Mouse (Mus musculus) heart, postnatal 10 days (tissue): ENCODE data around the gene Actn4. TPM values are rescaled to one million over a fixed set of nuclear protein-coding genes. Genes with fewer than 3 reads are reported as not detected.

Source experiments
- DNase-seq, 2 experiments: peaks; one replicate each; pipeline ENCODE4 v3.0.0; 2021
- intact Hi-C: fragments of 180-260 bp; cut with DNase I; formaldehyde crosslinking; loops from one replicate; pipeline ENCODE4 v1.15.1; 2025
- total RNA-seq, 2 experiments: library from RNA; stranded (reverse); gene quantifications; 2 replicates each; pipeline ENCODE4 v1.2.3; 2021

Gene Actn4
- total RNA-seq: 100 to 1,000 TPM; 173 to 174 TPM

DNA sequence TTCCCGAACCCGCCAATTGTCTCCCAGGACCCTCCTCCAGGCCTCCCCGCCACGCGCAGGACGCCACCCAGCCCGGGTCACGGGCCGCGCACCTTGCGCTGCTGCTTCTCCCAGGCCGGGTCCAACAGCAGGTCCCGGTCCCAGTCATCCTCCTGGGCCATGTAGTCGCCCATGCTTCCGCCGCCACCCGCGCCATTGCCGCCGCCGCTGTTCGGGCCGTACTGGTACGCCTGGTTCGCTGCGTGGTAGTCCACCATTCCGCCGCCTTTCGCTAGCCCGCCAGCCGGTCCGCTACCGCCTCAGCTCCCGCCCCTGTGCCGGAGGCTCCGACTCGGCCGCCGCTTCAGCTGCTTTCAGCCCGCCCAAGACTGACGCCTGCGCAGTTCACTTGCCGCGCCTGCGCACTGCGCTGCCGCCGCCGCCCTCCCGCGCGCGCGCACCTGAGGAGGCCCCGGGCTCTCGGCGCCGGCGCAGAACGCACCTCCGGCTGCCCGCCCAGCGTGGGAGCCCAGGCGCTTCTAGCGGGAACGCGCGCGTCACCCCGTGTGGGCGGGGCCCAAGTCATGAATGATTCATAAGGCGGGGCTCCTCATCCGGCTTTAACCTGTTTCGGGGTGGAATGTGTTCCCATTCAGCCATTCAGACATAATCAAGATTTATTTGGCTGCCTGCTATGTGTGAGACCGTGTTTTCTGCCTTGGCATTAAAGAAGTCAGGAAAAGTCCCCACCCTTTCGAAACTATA, at the start of gene Actn4:
Actn4 (minus strand) TSS at position 414 of the 744 bp plus-strand sequence.
- intact Hi-C loops: loop anchor here (1.0 kb wide), 1 partner anchor 19 kb away; no protein-coding TSS in a partner anchor

DNA sequence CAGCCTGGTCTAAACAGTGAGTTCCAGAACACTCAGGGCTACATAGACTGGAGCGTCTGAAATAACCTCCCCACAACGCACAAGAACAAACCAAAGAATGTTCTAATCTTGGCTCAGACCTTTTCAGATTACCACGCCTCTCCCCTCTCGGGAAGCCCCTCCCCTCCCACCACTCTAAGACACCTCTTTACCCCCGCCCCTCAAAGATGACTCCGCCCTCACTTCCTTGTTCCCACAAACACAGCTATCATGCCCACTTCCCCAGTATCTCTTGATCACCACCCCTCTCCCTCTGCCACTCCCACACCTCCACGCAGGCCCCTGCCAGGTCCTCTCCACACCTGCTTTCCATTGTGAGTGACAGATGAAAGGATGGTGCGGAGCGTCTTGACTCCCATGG, 46.6 kb upstream of the Actn4 start:
- DNase-seq: no peak
- intact Hi-C loops: no loop called here

More for the DNA sequence above, at the start of gene Actn4:
- DNase-seq: peak; percentile 99

DNA sequence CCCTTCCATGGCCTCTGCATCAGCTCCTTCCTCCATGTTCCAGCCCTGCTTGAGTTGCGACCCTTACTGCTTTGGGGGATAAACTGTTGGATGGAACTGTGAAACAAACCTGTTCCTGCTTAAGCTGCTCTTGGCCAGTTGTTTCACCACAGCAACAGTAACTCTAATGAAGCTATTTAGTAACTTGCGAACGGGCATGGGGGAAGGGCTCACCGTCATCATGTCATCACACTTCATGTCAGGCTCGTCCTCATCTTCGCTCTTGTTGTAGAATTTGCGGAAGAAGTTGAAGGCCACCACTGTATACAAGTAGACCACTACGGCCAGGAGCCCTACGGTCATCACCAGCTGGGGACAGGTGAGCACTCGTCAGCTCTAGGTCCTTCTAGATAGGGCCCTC, 46.0 kb upstream of the Actn4 start:
- intact Hi-C loops: no loop called here
- no peak for DNase-seq

DNA sequence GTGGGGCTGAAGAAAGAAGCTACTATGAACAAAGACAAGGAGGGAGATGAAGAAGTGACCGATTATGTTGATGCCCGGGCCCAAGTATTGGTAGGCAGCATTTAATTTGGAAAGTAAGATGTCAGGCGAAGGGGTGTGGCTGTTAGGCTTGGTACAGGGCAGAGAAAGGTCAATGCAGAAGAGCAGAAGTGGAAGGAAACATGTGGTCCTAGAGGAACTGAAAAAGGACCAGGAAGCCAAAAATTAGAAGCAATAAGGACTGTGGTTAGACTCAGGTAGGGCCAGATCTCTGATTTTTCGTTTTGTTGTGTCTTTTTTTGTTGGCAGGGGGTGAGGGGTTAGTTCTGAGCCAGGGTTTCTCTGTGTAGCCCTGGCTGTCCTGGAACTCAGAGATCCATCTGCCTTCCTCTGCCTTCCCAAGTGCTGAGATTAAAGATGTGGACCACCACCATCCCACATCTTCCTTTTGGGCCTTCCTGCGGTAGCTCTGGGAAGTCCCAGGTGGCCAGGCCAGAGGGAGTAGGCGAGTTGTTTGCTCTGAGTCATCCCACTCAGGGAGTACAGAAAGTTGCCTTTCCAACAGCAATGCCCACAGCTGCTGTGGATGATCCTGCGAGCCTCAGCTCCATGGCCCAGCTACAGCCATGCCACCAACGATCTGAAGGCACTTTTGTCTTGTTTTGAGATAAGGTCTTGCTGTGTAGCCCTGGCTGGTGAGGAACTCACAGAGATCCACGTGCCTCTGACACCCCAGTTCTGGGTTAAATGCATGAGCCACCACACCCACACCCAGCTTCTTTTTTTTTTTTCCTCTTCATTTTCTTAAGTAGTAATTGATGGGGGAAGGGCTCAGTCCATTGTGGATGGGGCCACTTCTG, 45.3 kb upstream of the Actn4 start:
- intact Hi-C loops: no loop called here
- no peak for DNase-seq

DNA sequence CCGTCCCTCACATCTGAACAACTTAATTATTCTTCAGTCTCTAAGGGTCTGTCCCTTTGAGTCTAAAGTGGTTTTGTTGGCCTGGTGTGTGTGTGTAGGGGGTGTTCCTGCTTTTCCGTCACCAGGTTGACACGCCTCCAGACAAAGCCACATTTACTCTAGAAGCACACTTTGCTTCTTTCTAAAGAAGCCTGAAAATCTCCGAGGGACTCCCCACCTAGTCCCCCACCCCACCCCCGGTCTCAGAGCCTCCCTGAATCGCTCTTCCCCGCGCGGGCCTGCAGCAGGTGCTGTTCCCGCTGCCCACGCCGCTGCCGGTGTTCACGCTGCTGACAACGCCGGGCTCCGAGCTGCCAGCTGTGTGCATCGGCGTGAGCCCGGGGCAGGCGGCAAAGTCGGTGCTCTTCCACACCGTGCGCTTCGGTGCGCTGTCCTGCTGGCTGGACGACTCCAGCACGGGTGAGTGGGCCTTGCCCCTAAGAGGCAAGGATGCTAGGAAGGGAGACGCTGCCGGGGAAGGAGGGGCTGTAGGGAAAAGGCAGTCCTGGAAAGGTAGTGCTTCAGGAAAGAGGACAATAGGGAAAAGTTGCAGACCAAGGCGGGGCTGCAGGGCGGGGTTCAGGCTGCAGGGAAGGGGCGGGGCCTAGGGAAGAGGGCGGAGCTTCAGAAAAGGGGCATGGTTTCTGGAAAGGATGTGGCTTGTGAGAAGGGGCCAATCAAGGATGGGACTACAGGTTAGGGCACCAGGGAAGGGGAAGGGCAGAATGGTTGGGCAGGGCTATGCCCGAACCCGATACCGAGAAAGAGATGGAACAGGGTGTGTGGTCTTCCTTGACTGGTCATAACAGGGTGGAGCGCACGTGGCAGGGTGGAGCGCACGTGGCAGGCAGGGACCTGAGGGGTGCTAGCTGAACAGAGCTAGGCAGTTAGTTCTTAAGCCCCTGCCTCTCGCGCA, 38.8 kb upstream of the Actn4 start:
- DNase-seq: peak; percentile 55 to 73
- intact Hi-C loops: no loop called here

DNA sequence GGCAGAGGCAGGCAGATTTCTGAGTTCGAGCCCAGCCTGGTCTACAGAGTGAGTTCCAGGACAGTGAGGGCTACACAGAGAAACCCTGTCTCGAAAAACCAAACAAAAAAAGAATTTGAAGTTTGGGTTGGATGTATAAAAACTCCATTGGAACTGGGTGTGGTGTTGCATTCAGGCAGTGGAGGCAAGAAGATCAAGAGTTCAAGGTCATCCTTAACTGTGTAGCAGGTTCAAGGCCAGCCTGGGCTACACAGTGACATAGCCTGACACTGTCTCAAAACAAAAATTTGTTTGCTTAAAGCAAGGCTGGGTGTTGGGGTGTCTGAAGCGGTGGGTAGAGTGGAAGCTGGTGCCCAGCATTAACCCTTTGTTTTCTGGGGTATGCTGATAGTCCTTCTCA, 31.3 kb upstream of the Actn4 start:
- no peak for DNase-seq
- intact Hi-C loops: no loop called here

DNA sequence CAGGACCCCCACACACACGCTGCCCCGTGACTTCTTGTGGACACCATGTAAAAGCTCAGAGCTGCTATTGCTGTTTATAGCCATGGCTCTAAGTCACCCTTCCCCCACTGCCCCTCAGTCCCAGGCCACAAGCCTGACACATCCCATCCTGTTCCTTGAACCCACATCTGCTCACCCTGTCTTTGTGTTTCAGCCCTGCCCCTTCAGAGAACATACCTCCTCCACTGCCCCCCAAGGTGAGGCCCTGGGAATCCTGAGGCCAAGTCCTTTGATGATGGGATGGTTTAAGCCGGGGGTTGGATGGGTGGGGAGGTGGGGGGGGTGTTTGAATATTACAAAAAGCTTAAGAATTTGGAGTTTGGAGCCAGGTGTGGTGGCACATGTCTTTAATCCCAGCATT, 30.9 kb upstream of the Actn4 start:
- intact Hi-C loops: no loop called here
- no peak for DNase-seq

DNA sequence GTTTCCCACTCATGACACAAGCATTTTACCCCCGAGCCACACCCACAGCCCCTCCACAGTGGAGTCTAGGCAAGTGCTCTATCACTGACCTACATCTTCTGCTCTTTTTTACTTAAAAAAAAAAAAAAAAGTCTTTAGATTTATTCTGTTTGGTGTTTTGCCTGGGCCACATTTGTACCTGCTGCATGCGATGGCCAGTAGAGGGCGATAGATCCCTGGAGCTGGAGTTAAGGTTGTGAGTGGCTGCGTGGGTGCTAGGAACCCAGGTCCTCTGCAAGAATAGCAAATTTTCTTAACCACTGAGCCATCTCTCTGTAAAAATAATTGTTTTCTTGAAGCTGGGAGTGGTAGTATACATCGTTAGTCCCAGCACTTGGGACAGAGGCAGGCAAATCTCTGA, 29.5 kb upstream of the Actn4 start:
- DNase-seq: no peak

DNA sequence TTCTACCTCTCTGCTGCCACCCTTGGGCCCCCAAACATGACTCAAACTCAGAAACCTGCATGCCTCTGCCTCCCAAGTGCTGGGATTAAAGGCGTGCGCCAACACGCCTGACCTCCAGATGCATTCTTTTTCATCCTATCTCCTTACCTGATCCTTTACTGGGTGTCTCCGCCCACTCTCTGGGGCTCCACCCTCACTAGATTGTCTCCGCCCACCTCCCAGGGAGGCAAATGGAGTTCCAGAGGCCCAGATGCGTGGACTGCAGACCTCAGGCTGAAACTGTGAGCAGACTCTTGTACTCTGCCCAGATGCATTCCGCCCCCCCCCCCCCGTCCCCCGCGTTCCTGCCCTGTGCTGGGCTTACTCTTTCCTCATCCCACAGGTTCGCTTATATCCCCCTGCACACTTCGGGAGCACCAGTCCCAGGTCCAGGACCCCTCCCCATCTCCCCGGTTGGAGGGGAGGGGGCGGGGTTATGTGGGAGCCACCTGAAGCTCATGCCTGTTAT, 28.7 kb upstream of the Actn4 start:
- intact Hi-C loops: no loop called here
- DNase-seq: no peak

More for the DNA sequence above, 29.5 kb upstream of the Actn4 start:
- intact Hi-C loops: no loop called here

DNA sequence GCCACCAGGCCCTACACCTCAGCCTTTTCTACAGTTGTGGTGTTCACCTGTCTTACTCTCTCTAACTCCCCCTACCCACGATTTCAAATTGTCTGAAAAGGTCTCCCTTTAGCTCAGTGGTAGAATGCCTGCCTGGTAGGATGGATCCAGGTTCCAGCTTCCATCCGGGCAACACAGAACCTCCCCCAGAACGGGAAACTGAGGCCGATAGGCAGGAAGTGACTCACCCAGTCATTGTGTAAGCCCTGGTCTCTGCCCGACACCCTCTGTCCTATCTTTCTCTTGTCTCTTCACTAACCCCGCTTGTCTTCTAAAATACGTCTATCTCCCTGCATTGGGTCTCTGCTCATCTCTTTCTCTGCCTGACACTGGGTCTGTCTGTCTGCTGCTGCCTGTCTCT, 23.1 kb upstream of the Actn4 start:
- DNase-seq: no peak
- intact Hi-C loops: loop anchor here (5.0 to 10.0 kb wide), 3 partner anchors 52 to 550 kb away; partner anchors contain the start of gene Gmfg

DNA sequence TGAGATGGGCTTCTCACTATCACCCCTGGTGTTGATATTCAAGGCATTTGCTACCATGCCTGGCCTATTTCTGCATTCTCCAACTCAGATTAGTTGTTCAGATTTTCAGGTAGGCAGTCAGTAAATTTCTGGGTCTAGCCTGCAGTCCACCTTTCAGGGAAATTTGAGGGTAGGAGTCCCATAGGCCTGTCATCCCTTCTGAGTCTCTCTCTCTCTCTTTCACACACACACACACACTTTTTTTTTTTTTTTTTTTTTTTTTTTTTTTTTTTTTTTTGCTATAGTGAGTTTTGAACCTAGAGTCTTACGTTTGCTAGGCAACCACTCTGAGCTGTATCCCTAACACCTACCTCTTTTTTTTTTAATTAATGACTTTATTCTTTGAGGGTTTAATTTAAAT, 22.3 kb upstream of the Actn4 start:
- intact Hi-C loops: loop anchor here (10.0 kb wide), 2 partner anchors 310 to 550 kb away; partner anchors contain the start of gene Gmfg
- no peak for DNase-seq

DNA sequence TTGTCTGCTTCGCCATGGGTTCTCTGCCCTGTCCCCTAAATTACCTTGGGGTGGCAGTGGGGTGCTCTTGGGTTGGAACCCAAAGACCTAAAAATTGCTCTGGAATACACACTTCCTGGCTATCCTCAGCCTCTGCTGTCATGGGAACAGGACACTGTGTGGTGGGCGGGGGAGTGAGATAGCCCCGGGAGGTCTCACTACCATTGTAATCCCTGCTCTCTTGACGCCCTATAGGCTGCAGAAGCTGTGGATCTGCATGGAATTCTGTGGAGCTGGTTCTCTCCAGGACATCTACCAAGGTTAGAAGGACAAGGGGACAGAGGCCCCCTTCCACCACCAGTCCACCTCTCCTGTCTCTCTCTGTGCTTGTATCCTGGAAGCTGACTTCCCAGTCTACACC, 21.7 kb upstream of the Actn4 start:
- no peak for DNase-seq
- intact Hi-C loops: loop anchor here (10.0 kb wide), 2 partner anchors 311 to 549 kb away; partner anchors contain the start of gene Gmfg

DNA sequence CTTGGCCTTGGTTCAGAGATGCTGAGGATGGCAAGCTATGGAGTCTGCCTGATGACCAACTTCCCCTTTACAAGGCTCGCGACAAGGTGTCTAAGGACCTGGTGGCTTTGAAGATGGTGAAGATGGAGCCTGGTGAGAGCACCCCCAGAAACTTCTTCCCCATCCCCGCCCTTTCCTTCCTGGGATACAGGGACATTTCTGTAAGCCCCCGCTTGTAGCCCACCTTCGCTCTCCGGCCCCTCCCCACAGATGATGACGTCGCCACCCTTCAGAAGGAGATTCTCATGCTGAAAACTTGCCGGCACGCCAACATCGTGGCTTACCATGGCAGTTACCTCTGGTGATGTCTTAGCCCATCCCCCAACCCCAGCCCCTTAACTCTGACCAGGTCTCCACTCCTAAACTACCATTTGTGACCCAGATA, 21.0 kb upstream of the Actn4 start:
- no peak for DNase-seq
- intact Hi-C loops: loop anchor here (10.0 kb wide), 2 partner anchors 312 to 548 kb away; partner anchors contain the start of gene Gmfg

DNA sequence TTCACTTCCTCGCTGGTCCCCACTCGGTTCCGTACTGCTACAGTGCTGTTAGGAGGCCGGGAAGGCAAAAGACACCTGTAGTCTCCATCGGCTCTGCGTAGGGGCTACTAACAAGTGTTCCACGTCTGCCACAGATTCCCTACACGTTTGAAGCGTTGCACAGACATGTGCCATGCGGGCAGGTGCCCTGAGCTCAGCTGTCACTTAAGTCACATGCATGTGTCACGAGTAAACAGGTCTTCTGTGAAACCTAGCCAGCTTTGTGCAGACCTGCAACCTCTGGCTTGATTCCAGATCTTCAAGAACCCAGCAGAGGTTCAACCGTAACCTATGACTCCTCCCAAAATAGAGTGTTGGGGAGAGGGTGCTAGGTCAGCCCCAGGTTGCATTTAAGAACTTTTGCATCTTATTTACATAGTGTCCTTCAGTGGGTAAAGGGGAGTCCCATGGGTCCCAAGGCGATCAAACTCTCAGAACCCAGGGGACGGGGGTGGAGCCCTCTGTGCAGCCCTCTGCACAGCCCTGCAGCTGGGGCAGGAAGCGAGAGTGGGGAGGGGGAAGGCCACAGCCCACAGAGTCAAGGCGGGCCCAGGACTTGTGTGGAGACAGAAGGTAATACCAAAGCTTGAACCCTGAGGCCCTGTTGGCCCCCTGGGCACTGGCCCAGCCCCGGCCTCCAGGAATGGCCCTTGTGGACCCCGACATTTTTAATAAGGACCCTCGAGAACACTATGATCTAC, 20.3 kb upstream of the Actn4 start:
- peak in 1 of 2 experiments; percentile 46 for DNase-seq
- intact Hi-C loops: loop anchor here (10.0 kb wide), 2 partner anchors 312 to 548 kb away; partner anchors contain the start of gene Gmfg

DNA sequence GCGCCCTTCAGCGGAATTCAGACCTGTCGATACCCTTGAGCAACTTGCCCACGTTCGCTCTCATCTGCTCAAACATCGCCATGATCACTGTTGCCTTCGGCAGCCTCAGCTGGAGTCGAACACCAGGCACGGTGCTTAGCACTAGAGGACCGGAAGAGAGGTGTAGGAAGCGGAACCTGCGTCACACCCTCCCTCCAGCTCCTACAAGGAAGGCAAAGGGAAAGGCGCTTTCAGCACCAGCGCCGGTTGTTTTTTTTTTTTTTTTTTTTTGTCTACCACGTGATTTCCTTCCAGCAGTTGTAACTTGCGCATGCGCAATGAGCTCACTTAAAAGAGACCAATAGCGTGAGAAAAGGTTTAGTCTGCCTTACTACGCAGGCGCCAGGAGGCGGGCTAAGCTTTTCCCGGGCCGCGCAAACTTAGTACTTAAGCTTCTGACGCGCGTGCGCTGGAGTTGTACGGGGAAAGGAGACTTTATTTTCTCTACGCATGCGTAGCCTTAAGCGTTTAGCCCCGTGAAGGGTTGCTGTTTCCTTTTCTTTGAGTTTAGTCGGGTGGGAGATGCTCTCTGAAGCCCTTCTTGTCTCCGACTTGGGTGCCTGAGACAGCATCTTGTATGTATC, 19.6 kb upstream of the Actn4 start, which contains the start of the genes Eif3k and Map4k1:
Eif3k (minus strand) TSS at position 214 of the 623 bp plus-strand sequence.
Map4k1 (plus strand) TSS at position 400 of the 623 bp plus-strand sequence.
- peak; percentile 98 for DNase-seq
- intact Hi-C loops: loop anchor here (10.0 kb wide), 2 partner anchors 313 to 547 kb away; partner anchors contain the start of gene Gmfg

DNA sequence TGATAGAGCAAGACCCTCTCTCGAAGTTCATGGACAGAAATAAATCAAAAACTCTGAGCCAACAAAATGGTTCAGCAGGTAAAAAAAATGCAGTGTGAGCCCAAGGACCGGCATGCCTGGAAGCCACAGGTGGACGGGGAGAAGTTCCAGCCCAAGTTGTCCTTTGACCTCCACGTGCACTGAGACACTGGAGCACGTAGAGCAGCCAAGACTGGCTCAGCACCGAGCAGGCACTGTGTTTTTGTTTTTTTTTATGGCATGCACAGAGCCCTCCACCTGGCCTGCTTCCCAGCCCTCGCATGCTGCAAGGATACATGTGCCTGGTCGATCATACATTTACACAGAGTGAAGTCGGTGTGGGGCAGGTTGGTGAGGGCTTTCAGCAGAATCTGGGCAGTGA, 15.4 kb upstream of the Actn4 start:
- no peak for DNase-seq
- intact Hi-C loops: loop anchor here (1.0 kb wide), 1 partner anchor 206 kb away; no protein-coding TSS in a partner anchor

DNA sequence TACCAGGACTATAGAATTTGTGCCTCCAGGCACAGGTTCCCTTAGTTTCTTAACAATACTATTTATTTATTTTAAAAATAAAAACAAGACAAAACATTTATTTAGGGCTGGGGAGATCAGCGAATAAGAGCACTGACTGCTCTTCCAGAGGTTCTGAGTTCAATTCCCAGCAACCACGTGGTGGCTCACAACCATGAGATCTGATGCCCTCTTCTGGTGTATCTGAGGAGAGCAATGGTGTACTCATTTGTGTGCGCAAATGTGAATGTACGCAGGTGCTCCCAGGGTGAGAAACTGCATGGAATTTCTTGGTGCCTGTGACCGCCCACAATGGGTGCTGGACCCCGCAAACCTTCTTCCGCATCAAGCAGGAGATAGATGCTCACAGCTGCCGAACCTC, 10.9 kb upstream of the Actn4 start:
- intact Hi-C loops: loop anchor here (5.0 kb wide), 2 partner anchors 36 to 181 kb away; no protein-coding TSS in a partner anchor
- DNase-seq: no peak

DNA sequence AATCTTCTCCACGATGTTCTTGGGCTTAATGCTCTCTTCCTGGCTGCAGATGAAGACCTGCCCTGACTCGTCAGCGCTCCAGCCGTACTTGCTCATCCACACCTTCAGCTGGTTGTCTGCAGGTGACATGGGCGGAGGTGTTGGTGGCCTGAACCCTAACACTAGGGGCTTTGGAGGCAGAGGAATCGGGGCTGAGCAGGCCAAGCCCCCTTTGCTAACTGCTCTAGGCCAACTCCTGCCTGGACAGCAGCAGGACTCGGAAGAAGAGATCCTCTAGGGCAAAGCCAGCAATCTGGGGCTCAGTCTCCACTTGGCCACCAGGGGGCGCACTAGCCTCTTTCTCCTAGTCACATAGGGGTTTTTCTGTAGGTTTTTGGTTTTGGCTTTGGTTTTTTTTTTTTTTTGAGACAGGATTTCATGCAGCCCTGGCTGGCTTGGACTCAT, 10.4 kb upstream of the Actn4 start:
- peak; percentile 80 to 90 for DNase-seq
- intact Hi-C loops: loop anchor here (1.0 to 5.0 kb wide), 3 partner anchors 35 to 180 kb away; no protein-coding TSS in a partner anchor
